Mouse (Mus musculus): ENCODE measurements at regions not wholly inside any gene's neighbourhood (a gene's known extent, or its start where the extent isn't known, plus 50 kb on each side); places are given as distances from the start of the nearest gene placed in this dataset.

DNA sequence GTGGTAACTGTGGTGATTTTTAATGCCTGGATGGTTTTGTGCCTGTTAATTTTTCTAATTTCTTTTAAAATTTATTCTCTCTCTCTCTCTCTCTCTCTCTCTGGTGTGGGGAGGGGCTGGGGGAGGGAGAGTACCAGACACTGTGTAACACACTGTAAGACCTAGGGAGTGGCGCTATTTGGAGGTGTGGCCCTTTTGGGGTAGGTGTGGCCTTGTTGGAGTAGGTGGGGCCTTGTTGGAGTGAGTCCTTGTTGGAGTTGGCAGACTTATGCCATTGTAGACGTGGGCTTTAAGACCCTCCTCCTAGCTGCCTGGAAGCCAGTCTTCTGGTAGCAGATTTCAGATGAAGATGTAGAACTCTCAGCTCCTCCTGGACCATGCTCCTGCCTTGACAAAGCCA, 107.4 kb upstream of the Lhx5 start:
- peaks cover 9% of the 10 kb centered on the region for H3K27me3 ChIP-seq (ENCODE audit: control insufficient read depth, insufficient read depth, low read length)
- H3K27ac ChIP-seq = no peak overlapping the region
- no peak overlapping the region for H3K9ac ChIP-seq (replicated peaks)
- no peaks in the 10 kb centered on the region for H3K4me1 ChIP-seq (replicated peaks; ENCODE audit: control insufficient read depth in 2 of 2, insufficient read depth in 2 of 2, low read length in 1 of 2)
- H3K4me3 ChIP-seq (ENCODE audit: insufficient read depth in 1 of 2, low read depth in 2 of 2, low read length in 2 of 2) = no peak overlapping the region
- TF ChIP-seq EP300 (IDR thresholded peaks at IDR 0.05; ENCODE audit: low read depth) = no peak
- TF ChIP-seq CTCF (IDR thresholded peaks at IDR 0.05; ENCODE audit: low read depth) = no peak
- ATAC-seq (ENCODE audit: insufficient read depth) (no peak), DNase-seq (ENCODE audit: low read depth in 3 of 3, low spot score in 3 of 3) (no peak)
- H3K4me2 ChIP-seq (ENCODE audit: low read depth) = no peak overlapping the region
- WGBS (ENCODE audit: insufficient replicate concordance) = 56% methylated on average over 2 of the region's 2 CpGs
- no peaks in the 10 kb centered on the region for H3K9me3 ChIP-seq (ENCODE audit: control insufficient read depth, low read length)
- no peaks in the 10 kb centered on the region for H3K36me3 ChIP-seq (replicated peaks; ENCODE audit: control insufficient read depth, insufficient read depth, low read depth)

DNA sequence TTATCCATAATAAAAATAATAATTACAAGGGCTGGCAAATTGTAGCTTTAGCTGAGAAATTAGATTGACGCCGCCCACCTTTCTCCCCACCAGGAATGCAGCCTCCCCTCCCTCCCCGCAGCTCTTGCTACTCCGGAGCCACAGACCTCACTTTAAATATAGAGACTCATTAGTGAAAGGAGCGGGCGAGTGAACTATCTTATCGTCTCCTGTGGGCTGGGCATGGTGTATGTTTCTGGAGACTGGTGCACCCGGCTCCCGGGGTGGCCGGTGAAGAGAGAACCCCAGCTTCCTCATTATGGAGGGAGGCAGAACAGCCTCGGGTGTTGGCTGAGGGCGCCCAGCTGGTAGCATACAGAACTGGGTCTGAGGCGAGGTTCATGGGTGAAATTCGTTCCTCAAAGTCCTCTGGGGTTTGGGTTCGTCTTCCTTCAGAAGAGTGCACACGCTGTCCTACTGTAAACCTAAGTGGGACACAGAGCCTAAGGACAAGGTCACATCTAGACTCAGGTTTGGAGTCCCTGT, 106.1 kb upstream of the Lhx5 start:
- Histone ChIP-seq H3K4me1 (replicated peaks; ENCODE audit: control insufficient read depth in 2 of 2, insufficient read depth in 2 of 2, low read length in 1 of 2) (no peaks in the 10 kb centered on the region), H3K9me3 (ENCODE audit: control insufficient read depth, low read length) (no peaks in the 10 kb centered on the region), H3K27me3 (ENCODE audit: control insufficient read depth, insufficient read depth, low read length) (peaks cover 9% of the 10 kb centered on the region), H3K9ac (replicated peaks) (no peak overlapping the region), H3K27ac (no peak overlapping the region), H3K36me3 (replicated peaks; ENCODE audit: control insufficient read depth, insufficient read depth, low read depth) (no peaks in the 10 kb centered on the region), H3K4me3 (ENCODE audit: insufficient read depth in 1 of 2, low read depth in 2 of 2, low read length in 2 of 2) (no peak overlapping the region), H3K4me2 (ENCODE audit: low read depth) (no peak overlapping the region)
- ATAC-seq (ENCODE audit: insufficient read depth) (no peak), DNase-seq (ENCODE audit: low read depth in 3 of 3, low spot score in 3 of 3) (no peak)
- TF ChIP-seq EP300 (IDR thresholded peaks at IDR 0.05; ENCODE audit: low read depth) (no peak), CTCF (IDR thresholded peaks at IDR 0.05; ENCODE audit: low read depth) (no peak)
- 35% methylated on average over 16 of the region's 16 CpGs for WGBS (ENCODE audit: insufficient replicate concordance)

DNA sequence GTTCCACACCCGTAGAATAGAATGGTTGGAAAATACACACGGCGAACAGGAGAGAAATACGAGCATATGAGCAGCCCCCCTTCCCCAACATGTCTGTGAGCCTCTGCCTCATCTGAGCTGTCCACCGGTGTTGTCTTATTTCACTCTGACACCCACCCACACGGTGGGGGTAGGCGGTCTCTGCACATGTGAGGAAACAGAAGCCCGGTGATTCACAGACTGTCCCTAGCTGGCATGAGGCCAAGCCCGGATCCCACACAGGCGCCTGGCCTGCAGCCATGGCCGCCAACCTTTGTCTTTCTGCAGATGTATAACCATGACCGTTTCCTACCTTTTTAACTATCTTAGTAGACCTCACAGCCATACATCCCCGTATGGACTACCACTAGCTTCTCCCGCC, 99.5 kb upstream of the Lhx5 start:
- 69% methylated on average over 14 of the region's 14 CpGs for WGBS (ENCODE audit: insufficient replicate concordance)

DNA sequence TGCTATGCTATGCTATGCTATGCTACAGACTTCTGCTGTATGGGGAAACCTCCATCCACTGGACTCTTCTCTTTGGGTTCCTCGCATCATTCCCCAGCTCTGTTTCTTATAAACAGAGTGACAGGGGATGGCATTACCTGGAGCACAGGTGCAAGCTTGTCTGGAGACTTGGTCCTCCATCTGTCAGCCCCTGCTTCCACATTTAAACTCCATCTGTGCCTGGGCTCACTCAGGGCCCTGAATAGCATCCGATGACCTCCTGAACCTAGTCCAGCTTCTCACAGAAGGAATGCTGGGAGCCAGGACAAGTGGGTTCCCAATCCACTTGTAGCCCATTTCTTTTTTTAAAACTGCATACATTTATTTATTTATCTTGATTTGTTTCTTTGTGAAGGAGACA, 92.3 kb upstream of the Lhx5 start:
- TF ChIP-seq EP300 (IDR thresholded peaks at IDR 0.05; ENCODE audit: low read depth) (no peak), CTCF (IDR thresholded peaks at IDR 0.05; ENCODE audit: low read depth) (no peak)
- no peak overlapping the region for H3K4me2 ChIP-seq (ENCODE audit: low read depth)
- no peak overlapping the region for H3K4me3 ChIP-seq (ENCODE audit: insufficient read depth in 1 of 2, low read depth in 2 of 2, low read length in 2 of 2)
- no peak overlapping the region for H3K9ac ChIP-seq (replicated peaks)
- H3K27me3 ChIP-seq (ENCODE audit: control insufficient read depth, insufficient read depth, low read length) = no peaks in the 10 kb centered on the region
- H3K9me3 ChIP-seq (ENCODE audit: control insufficient read depth, low read length) = no peaks in the 10 kb centered on the region
- no peaks in the 10 kb centered on the region for H3K4me1 ChIP-seq (replicated peaks; ENCODE audit: control insufficient read depth in 2 of 2, insufficient read depth in 2 of 2, low read length in 1 of 2)
- 60% methylated on average over 2 of the region's 2 CpGs for WGBS (ENCODE audit: insufficient replicate concordance)
- DNase-seq (ENCODE audit: low read depth in 3 of 3, low spot score in 3 of 3) (no peak), ATAC-seq (ENCODE audit: insufficient read depth) (no peak)
- H3K27ac ChIP-seq = no peak overlapping the region
- no peaks in the 10 kb centered on the region for H3K36me3 ChIP-seq (replicated peaks; ENCODE audit: control insufficient read depth, insufficient read depth, low read depth)

More for the DNA sequence above, 99.5 kb upstream of the Lhx5 start:
- ATAC-seq (ENCODE audit: insufficient read depth) (no peak), DNase-seq (ENCODE audit: low read depth in 3 of 3, low spot score in 3 of 3) (no peak)
- Histone ChIP-seq H3K4me1 (replicated peaks; ENCODE audit: control insufficient read depth in 2 of 2, insufficient read depth in 2 of 2, low read length in 1 of 2) (no peaks in the 10 kb centered on the region), H3K4me3 (ENCODE audit: insufficient read depth in 1 of 2, low read depth in 2 of 2, low read length in 2 of 2) (no peak overlapping the region), H3K9ac (replicated peaks) (no peak overlapping the region), H3K27me3 (ENCODE audit: control insufficient read depth, insufficient read depth, low read length) (no peaks in the 10 kb centered on the region; the same call in 1 of the 2 replicates), H3K9me3 (ENCODE audit: control insufficient read depth, low read length) (no peaks in the 10 kb centered on the region), H3K36me3 (replicated peaks; ENCODE audit: control insufficient read depth, insufficient read depth, low read depth) (no peaks in the 10 kb centered on the region), H3K27ac (no peak overlapping the region), H3K4me2 (ENCODE audit: low read depth) (no peak overlapping the region)
- TF ChIP-seq CTCF (IDR thresholded peaks at IDR 0.05; ENCODE audit: low read depth) = no peak
- TF ChIP-seq EP300 (IDR thresholded peaks at IDR 0.05; ENCODE audit: low read depth) = no peak

DNA sequence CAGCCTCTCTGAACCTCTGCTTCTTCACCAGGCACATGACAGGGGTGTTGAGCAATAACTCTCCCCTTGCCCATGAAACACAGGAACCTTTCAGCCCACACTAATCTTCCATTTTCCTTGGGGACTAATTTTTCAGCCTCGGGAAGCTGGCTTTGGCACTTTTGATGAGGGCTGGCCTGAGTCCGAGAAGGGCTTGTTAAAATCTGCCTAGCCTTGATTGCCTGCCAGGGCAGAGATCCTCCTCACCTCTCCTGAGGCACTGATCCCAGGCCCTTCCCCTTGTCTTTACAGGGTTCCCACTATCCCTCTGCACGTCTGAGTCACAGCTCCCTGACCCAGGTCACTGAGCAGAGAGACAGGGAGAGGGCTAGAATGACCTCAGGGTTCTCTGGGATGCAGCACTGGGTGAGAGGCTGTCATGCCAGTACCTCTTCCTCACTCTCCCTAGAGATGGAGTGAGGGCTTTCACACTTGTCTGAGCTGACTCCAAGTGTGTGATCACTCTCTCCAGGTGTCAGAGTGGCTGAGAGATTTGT, 90.7 kb upstream of the Lhx5 start:
- no peak overlapping the region for H3K4me3 ChIP-seq (ENCODE audit: insufficient read depth in 1 of 2, low read depth in 2 of 2, low read length in 2 of 2)

More for the DNA sequence above, 90.7 kb upstream of the Lhx5 start:
- H3K27ac ChIP-seq = no peak overlapping the region
- no peaks in the 10 kb centered on the region for H3K9me3 ChIP-seq (ENCODE audit: control insufficient read depth, low read length)
- no peak overlapping the region for H3K4me2 ChIP-seq (ENCODE audit: low read depth)
- H3K27me3 ChIP-seq (ENCODE audit: control insufficient read depth, insufficient read depth, low read length) = no peaks in the 10 kb centered on the region
- no peak for TF ChIP-seq EP300 (IDR thresholded peaks at IDR 0.05; ENCODE audit: low read depth)
- TF ChIP-seq CTCF (IDR thresholded peaks at IDR 0.05; ENCODE audit: low read depth) = no peak
- DNase-seq (ENCODE audit: low read depth in 3 of 3, low spot score in 3 of 3) = no peak
- no peak for ATAC-seq (ENCODE audit: insufficient read depth)
- no peak overlapping the region for H3K9ac ChIP-seq (replicated peaks)
- 29% methylated on average over 3 of the region's 3 CpGs for WGBS (ENCODE audit: insufficient replicate concordance)
- no peaks in the 10 kb centered on the region for H3K36me3 ChIP-seq (replicated peaks; ENCODE audit: control insufficient read depth, insufficient read depth, low read depth)
- H3K4me1 ChIP-seq (replicated peaks; ENCODE audit: control insufficient read depth in 2 of 2, insufficient read depth in 2 of 2, low read length in 1 of 2) = no peaks in the 10 kb centered on the region
